Mouse (Mus musculus) liver, adult 2 months (tissue): ENCODE data around the gene P3h2. TPM values are rescaled to one million over a fixed set of nuclear protein-coding genes. Genes with fewer than 3 reads are reported as not detected.

Experiments used
- DNase-seq: peaks from one replicate; pipeline ENCODE4 v3.0.0-alpha.2; 2011; ENCODE audit warnings: low read depth, low spot score; ENCODE audit errors: extremely low read depth
- H3K27ac ChIP-seq: fragments of 200-500 bp; replicated peaks from 2 replicates; pipeline ENCODE4 v1.5.1; 2012; ENCODE audit warnings: low read depth, mild to moderate bottlenecking, control low read depth, inconsistent platforms, low read length; ENCODE audit not compliant: insufficient read depth
- H3K27me3 ChIP-seq: fragments of 200-500 bp; 2 replicates; pipeline ENCODE4 v1.6.1; 2012; ENCODE audit warnings: mild to moderate bottlenecking, moderate library complexity, low read length, inconsistent platforms; ENCODE audit not compliant: control insufficient read depth, insufficient read depth
- H3K36me3 ChIP-seq: fragments of 200-500 bp; 2 replicates; pipeline ENCODE4 v1.6.1; 2012; ENCODE audit warnings: low read length, inconsistent platforms; ENCODE audit not compliant: control insufficient read depth, insufficient read depth
- H3K4me1 ChIP-seq: fragments of 200-500 bp; 2 replicates; pipeline ENCODE4 v1.6.1; 2011; ENCODE audit warnings: low read length; ENCODE audit not compliant: control insufficient read depth, insufficient read depth
- H3K4me3 ChIP-seq: fragments of 200-500 bp; 2 replicates; pipeline ENCODE4 v1.5.1; 2011; ENCODE audit warnings: low read depth, mild to moderate bottlenecking, control low read depth, low read length, moderate library complexity; ENCODE audit not compliant: insufficient read depth
- H3K79me2 ChIP-seq: fragments of 200-500 bp; 2 replicates; pipeline ENCODE4 v1.6.1; 2012; ENCODE audit warnings: inconsistent platforms, mild to moderate bottlenecking, low read length, moderate library complexity; ENCODE audit not compliant: control insufficient read depth, insufficient read depth
- H3K9ac ChIP-seq: fragments of 200-500 bp; 2 replicates; pipeline ENCODE4 v1.6.1; 2012; ENCODE audit warnings: low read depth, mild to moderate bottlenecking, control low read depth, inconsistent platforms, low read length
- CTCF ChIP-seq: fragments of 200-500 bp; IDR thresholded peaks from 2 replicates; pipeline ENCODE4 v1.5.1; 2011; ENCODE audit warnings: low read depth, low read length, control low read depth
- POLR2A ChIP-seq: fragments of 200-500 bp; IDR thresholded peaks from 2 replicates; pipeline ENCODE4 v1.6.1; 2011; ENCODE audit warnings: low read length, control low read depth; ENCODE audit not compliant: insufficient read depth; ENCODE audit errors: extremely low read depth
- WGBS: fragments of 180-500 bp; shearing (Covaris S2); methylation state at CpG from one replicate; pipeline ENCODE4 v1.1.7; 2018; 5-methylcytosine and 5-hydroxymethylcytosine counted together
- polyA plus RNA-seq: library from polyadenylated mRNA; depleted of rRNA; stranded (reverse); fragments of >200 nt; gene quantifications from 2 replicates; pipeline ENCODE4 v1.2.3, GENCODE M21; 2012
- total RNA-seq: library from RNA; depleted of rRNA; stranded (reverse); fragments of >200 nt; gene quantifications from 2 replicates; pipeline ENCODE4 v1.2.3, GENCODE M21; 2014

P3h2 gene
- total and polyA plus RNA-seq, 2 experiments, result 0.28 to 0.55 TPM

DNA sequence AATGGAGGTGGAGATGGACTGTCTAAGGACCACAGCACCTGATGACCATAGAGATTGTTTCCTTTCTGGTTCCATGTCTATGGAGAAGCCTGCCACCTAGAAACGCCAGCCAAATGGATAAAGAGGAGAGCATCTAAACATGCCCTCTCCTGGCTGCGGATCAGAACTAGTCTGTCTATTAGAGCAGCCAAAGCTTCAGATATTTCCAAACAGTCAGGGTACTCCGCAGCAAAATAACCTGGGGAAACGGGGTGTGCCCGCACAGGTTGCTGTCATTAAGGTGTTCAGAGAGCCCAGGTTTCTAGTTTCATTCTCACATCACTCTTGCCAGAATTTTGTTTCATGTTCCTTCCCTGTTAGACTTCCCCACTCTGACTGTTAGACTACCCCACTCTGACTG lies 16.6 kb downstream of the P3h2 start:
- no peak for TF ChIP-seq POLR2A
- no peak for TF ChIP-seq CTCF
- Histone ChIP-seq H3K27me3 (no peaks in the 10 kb centered on the region), H3K27ac (no peak overlapping the region), H3K4me1 (no peaks in the 10 kb centered on the region), H3K79me2 (no peaks in the 10 kb centered on the region), H3K36me3 (no peaks in the 10 kb centered on the region), H3K9ac (no peak overlapping the region), H3K4me3 (no peak overlapping the region)
- no peak for DNase-seq
- WGBS, result 93% methylated on average over 5 of the region's 5 CpGs

GRCm38 (mm10) chr16:26088240-26088639 lies 17.3 kb downstream of the P3h2 start:
- no peaks in the 10 kb centered on the region for H3K79me2 ChIP-seq
- no peaks in the 10 kb centered on the region for H3K27me3 ChIP-seq
- TF ChIP-seq CTCF, result no peak
- no peak for TF ChIP-seq POLR2A
- WGBS, result 80% methylated on average over 1 of the region's 1 CpGs
- H3K4me1 ChIP-seq, result no peaks in the 10 kb centered on the region
- no peak overlapping the region for H3K27ac ChIP-seq
- no peaks in the 10 kb centered on the region for H3K36me3 ChIP-seq
- H3K4me3 ChIP-seq, result no peak overlapping the region
- no peak overlapping the region for H3K9ac ChIP-seq
- no peak for DNase-seq

GRCm38 (mm10) chr16:26086955-26087354 lies 18.6 kb downstream of the P3h2 start:
- Histone ChIP-seq H3K4me1 (no peaks in the 10 kb centered on the region), H3K27me3 (no peaks in the 10 kb centered on the region), H3K36me3 (no peaks in the 10 kb centered on the region), H3K79me2 (no peaks in the 10 kb centered on the region), H3K27ac (no peak overlapping the region), H3K4me3 (no peak overlapping the region), H3K9ac (no peak overlapping the region)
- WGBS, result 90% methylated on average over 1 of the region's 1 CpGs
- TF ChIP-seq CTCF, result no peak
- DNase-seq, result no peak

GRCm38 (mm10) chr16:26085160-26085559 lies 20.4 kb downstream of the P3h2 start:
- H3K4me1 ChIP-seq, result no peaks in the 10 kb centered on the region
- no peak for TF ChIP-seq POLR2A
- no peak for TF ChIP-seq CTCF
- no peak overlapping the region for H3K27ac ChIP-seq
- no peaks in the 10 kb centered on the region for H3K36me3 ChIP-seq
- no peak overlapping the region for H3K4me3 ChIP-seq
- no peak for DNase-seq
- WGBS, result 63% methylated on average over 2 of the region's 2 CpGs
- H3K27me3 ChIP-seq, result no peaks in the 10 kb centered on the region
- H3K9ac ChIP-seq, result no peak overlapping the region
- no peaks in the 10 kb centered on the region for H3K79me2 ChIP-seq

DNA sequence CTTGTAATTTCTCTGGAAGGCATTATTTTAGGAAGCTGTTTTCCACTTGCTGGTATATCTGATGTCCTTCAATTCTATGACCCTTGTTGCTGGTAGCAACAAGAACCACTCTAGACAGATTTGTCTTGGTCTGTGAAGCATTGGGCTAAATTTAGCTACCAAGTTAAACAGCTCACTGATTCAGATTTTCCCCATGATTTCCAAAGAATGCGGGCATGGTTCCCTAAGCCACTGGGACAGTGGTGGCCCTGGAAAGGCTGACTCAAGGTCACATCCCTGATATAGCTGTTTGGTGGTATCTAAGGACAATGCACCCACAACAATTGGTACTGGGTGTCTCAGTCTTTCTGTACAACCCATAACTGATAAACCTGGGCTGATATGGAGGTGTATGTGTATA lies 22.8 kb downstream of the P3h2 start:
- H3K4me1 ChIP-seq, result no peaks in the 10 kb centered on the region
- no peak overlapping the region for H3K4me3 ChIP-seq
- H3K9ac ChIP-seq, result no peak overlapping the region
- no peaks in the 10 kb centered on the region for H3K79me2 ChIP-seq
- H3K27me3 ChIP-seq, result no peaks in the 10 kb centered on the region
- no peak for DNase-seq
- 73% methylated on average over 1 of the region's 1 CpGs for WGBS
- TF ChIP-seq CTCF, result no peak
- no peak for TF ChIP-seq POLR2A
- H3K36me3 ChIP-seq, result no peaks in the 10 kb centered on the region
- H3K27ac ChIP-seq, result no peak overlapping the region

GRCm38 (mm10) chr16:26082391-26082790 lies 23.2 kb downstream of the P3h2 start:
- TF ChIP-seq CTCF, result no peak
- TF ChIP-seq POLR2A, result no peak
- H3K36me3 ChIP-seq, result no peaks in the 10 kb centered on the region
- H3K79me2 ChIP-seq, result no peaks in the 10 kb centered on the region
- no peak overlapping the region for H3K27ac ChIP-seq
- no peaks in the 10 kb centered on the region for H3K4me1 ChIP-seq
- DNase-seq, result no peak
- H3K4me3 ChIP-seq, result no peak overlapping the region
- no peak overlapping the region for H3K9ac ChIP-seq
- no peaks in the 10 kb centered on the region for H3K27me3 ChIP-seq
